In the genomic region with DNA sequence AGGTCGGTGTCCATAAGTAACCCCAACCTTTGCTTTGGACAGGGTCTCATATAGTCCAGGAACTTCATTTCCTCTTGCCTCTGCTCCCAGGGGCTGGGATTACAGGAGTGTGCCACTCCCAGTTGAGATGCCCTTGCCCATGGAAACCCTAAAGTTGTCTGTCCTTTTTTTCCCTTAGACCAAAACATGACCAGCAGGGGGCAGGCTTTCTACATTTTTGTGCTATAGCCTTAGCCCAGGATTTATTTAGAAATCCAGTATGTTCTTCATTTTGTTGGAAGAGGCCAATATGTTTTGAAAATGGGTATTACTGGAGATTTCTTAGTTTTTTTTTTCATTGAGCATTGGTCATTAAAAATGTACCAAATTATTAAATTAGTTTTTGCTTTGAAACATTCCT, we compare ENCODE assay signal across 8 mouse cellular contexts. TPM values are rescaled to one million over a fixed set of nuclear protein-coding genes. Genes with fewer than 3 reads are reported as not detected.
DNase-seq lines count a peak whose midpoint lies in the region; ATAC-seq and TF ChIP-seq lines count a peak whose summit lies in the region.
"Had no signal": no experiment of that assay in that cellular context is flagged by ENCODE, and none has a peak within 500 bp of the region (broad histone marks: within the 10 kb centered on the region; RNA-seq: fewer than 3 reads in every experiment).

No protein-coding gene starts in this region.

- ATAC-seq in lung, embryonic 14.5 days (ENCODE audit: insufficient read depth), result no peak

- TF ChIP-seq CTCF in cortical plate, adult 2 months (IDR thresholded peaks at IDR 0.05; ENCODE audit: extremely low read depth, insufficient read depth, low read length), result peak; percentile 35; the same call in 1 of the 2 replicates
- TF ChIP-seq CTCF in lung, embryonic 14.5 days (IDR thresholded peaks at IDR 0.05; ENCODE audit: low read depth), result peak; percentile 73

- H3K36me3 ChIP-seq in lung, embryonic 14.5 days (ENCODE audit: insufficient read depth), result no peaks in the 10 kb centered on the region
- H3K36me3 ChIP-seq: heart, embryonic 15.5 days had no signal

- no peak overlapping the region for H3K4me3 ChIP-seq in cortical plate, adult 2 months (ENCODE audit: insufficient read depth, low read length)
- H3K4me3 ChIP-seq in lung, embryonic 14.5 days (ENCODE audit: low read depth, low read length), result no peak overlapping the region
- H3K4me3 ChIP-seq: heart, embryonic 15.5 days had no signal

- H3K27ac ChIP-seq in cortical plate, adult 2 months (ENCODE audit: insufficient read depth, low read length), result no peak overlapping the region
- H3K27ac ChIP-seq in lung, embryonic 14.5 days (ENCODE audit: low read depth), result no peak overlapping the region
- H3K27ac ChIP-seq: heart, embryonic 15.5 days had no signal

- H3K4me2 ChIP-seq in lung, embryonic 14.5 days, result no peak overlapping the region
- H3K4me2 ChIP-seq: heart, embryonic 15.5 days had no signal

- H3K27me3 ChIP-seq in lung, embryonic 14.5 days (ENCODE audit: insufficient read depth, low read length), result no peaks in the 10 kb centered on the region
- H3K27me3 ChIP-seq: heart, embryonic 15.5 days had no signal

- no peak for TF ChIP-seq POLR2A in cortical plate, adult 2 months (IDR thresholded peaks at IDR 0.05; ENCODE audit: extremely low read depth, insufficient read depth, low read length)

- no peaks in the 10 kb centered on the region for H3K9me3 ChIP-seq in lung, embryonic 14.5 days (ENCODE audit: low read depth, low read length)
- H3K9me3 ChIP-seq: heart, embryonic 15.5 days had no signal

- H3K9ac ChIP-seq in lung, embryonic 14.5 days, result no peak overlapping the region
- H3K9ac ChIP-seq: heart, embryonic 15.5 days had no signal

- no peaks in the 10 kb centered on the region for H3K4me1 ChIP-seq in cortical plate, adult 2 months (ENCODE audit: control insufficient read depth, insufficient read depth, low read length)
- H3K4me1 ChIP-seq in lung, embryonic 14.5 days (ENCODE audit: insufficient read depth), result no peaks in the 10 kb centered on the region
- H3K4me1 ChIP-seq: heart, embryonic 15.5 days had no signal

- WGBS in lung, embryonic 14.5 days, result 48% methylated on average over 1 of the region's 1 CpGs

- peak; percentile 53 to 63 for DNase-seq in left cerebral cortex, adult 18-20 months (ENCODE audit: low spot score in 2 of 2)
- no peak for DNase-seq in left cerebral cortex, adult 11 months (ENCODE audit: low spot score)
- peak; percentile 76 for DNase-seq in adipocyte (ENCODE audit: low spot score)
- peak; percentile 42 to 80 for DNase-seq in kidney, postnatal 25 days
- DNase-seq in lung, embryonic 14.5 days, result peak; percentile 93
- DNase-seq in telencephalon, adult 2 months (ENCODE audit: low read depth, low spot score), result peak; percentile 21

RNA-seq across cellular contexts. Expression of a gene that starts 58.6 kb away (rescaled TPM):
- not detected for total RNA-seq in left cerebral cortex, adult 18-20 months (2021)
- not detected in 2 replicates for polyA plus RNA-seq in cortical plate, adult 2 months (2012; rRNA removed)
- not detected in 2 replicates for polyA plus RNA-seq in lung, embryonic 14.5 days (2014; fragmentation: Nextera tagmentation; extraction: Ambion mirVana)
- polyA plus RNA-seq: heart, embryonic 15.5 days had no signal
